Mouse (Mus musculus): Measurements from ENCODE around the gene Rnf183. TPM values are rescaled to one million over a fixed set of nuclear protein-coding genes. Genes with fewer than 3 reads are reported as not detected.
A peak's percentile ranks its signal among the peaks of the same experiment; 100 is the strongest.
"Not testable (repeated sequence)": the region's sequence is repeated elsewhere in the genome, so short reads cannot be mapped to it uniquely, and the experiment has no call there.

The Rnf183 gene
- polyA plus RNA-seq (2014; fragmentation: Nextera tagmentation; extraction: Ambion mirVana) = not detected in 2 replicates

- no peak for ATAC-seq (ENCODE audit: insufficient number of reproducible peaks, insufficient read depth, low FRiP score, low read depth)
- no peak within 1 kb of the TSS for H3K4me2 ChIP-seq (replicated peaks; ENCODE audit: low read depth, low read length)
- no peak within 1 kb of the TSS for H3K9ac ChIP-seq (replicated peaks; ENCODE audit: low read depth, low read length)
- no peak within 1 kb of the TSS for H3K27ac ChIP-seq (ENCODE audit: low read length)
- 81% methylated on average over 6 of the region's 6 CpGs for WGBS
- no peak within 1 kb of the TSS for H3K4me3 ChIP-seq (ENCODE audit: low read depth, low read length)
- no peaks in the 10 kb centered on the region for H3K9me3 ChIP-seq (ENCODE audit: control insufficient read depth, low read depth, low read length)
- H3K27me3 ChIP-seq (ENCODE audit: control insufficient read depth, insufficient read depth, low read length) = no peaks in the 10 kb centered on the region
- no peaks in the 10 kb centered on the region for H3K36me3 ChIP-seq (ENCODE audit: control insufficient read depth, insufficient read depth, low read length)
- no peaks in the 10 kb centered on the region for H3K4me1 ChIP-seq (ENCODE audit: control insufficient read depth, insufficient read depth, low read length)
These were observed at the start of gene Rnf183 for GRCm38 (mm10) chr4:62435081-62435480. Rnf183 (minus strand) TSS chr4:62435252.

DNA sequence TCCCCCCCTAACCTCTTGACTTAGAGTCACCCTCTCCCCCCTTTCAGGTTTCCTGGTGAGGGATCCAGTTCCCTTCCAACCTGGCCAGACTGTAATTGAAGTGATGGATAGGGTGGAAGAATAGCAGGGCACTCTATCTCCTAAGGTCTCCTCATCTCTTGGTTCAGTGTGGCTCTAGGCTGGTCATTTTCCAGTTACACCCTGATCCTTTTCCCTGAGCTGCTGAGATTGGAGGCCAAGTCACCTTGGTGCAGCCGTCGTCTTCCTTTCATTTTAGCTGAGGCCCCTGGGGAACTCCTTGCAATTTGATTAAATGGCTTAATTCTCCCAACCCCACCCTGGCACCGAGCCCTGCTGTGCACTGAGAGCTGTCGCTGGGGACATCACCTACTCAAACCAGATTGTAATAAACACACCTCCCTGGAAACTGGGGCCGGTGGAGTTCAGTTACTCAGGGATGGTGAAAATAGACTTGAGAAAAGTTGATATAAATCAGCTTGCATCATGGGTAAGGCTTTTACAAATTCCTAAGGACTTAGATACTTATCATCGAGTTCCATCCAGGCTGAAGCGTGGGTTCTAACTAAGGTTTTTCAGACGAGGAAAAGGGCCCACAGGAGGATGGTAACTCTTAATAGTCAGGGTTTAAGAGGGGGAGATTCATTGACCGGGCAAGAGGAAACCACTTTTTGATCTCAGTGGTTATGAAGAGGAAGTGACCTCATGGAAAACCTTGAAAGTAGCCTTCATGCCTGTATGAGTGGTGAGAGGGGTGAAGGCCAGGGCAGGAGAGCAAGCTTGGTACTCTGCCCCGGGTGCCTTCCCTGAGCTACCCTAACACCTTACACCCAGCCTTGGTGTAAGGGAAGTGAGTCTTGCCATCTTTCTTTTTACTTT lies 45.9 kb upstream of the Rnf183 start:
- no peak overlapping the region for H3K9ac ChIP-seq (replicated peaks; ENCODE audit: low read depth, low read length)
- 0 out of 2 replicates have a peak, but pooled peaks have one; percentile 14 for ATAC-seq (ENCODE audit: insufficient number of reproducible peaks, insufficient read depth, low FRiP score, low read depth)

DNA sequence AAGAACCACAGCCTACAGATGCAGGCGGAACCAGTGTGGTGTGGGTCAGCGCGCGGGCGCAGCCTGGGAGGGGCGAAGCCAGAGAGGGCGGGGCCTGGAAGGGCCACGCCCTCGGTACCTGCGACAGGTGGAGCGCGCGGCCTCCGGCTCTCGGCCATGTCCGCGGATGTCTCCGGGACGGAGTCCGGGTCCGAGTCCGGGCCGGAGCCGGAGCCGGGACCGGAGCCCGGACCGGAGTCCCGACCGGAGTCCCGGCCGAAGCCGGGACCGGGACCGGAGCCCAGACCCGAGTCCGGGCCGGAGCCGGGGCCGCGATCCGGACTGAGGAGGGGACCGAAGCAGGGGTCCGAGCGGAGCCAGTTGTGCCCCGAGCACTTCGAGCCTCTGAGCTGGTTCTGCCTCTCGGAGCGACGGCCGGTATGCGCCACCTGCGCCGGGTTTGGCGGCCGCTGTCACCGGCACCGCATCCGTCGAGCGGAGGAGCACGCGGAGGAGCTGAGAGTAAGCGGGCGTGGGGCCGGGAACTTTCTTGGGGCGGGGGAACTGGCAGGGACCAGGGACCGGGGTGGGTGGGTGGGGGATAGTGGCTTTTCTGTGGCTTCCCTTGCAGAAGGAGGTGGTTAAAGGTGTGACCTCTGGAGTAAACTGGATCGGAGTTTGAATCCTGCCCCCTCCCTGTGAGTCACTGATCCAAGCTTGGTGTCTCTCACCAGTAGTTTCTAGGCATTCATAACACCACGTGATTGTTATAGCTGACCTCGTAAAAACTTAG lies 45.1 kb upstream of the Rnf183 start, which contains the start of gene Bspry:
Bspry (plus strand) TSS at position 117 of the 772 bp plus-strand sequence.
- ATAC-seq (ENCODE audit: insufficient number of reproducible peaks, insufficient read depth, low FRiP score, low read depth) = peak; percentile 85
- H3K4me1 ChIP-seq (ENCODE audit: control insufficient read depth, insufficient read depth, low read length) = no peaks in the 10 kb centered on the region; the same call in 1 of the 2 replicates
- peak within 1 kb of the TSS; percentile 48 for H3K4me3 ChIP-seq (ENCODE audit: low read depth, low read length)
- peak within 1 kb of the TSS; percentile 30; the same call in 1 of the 2 replicates for H3K9ac ChIP-seq (replicated peaks; ENCODE audit: low read depth, low read length)
- 3% methylated on average over 71 of the region's 71 CpGs for WGBS
- no peaks in the 10 kb centered on the region for H3K9me3 ChIP-seq (ENCODE audit: control insufficient read depth, low read depth, low read length)
- no peak within 1 kb of the TSS for H3K27ac ChIP-seq (ENCODE audit: low read length)
- no peaks in the 10 kb centered on the region for H3K36me3 ChIP-seq (ENCODE audit: control insufficient read depth, insufficient read depth, low read length)
- H3K27me3 ChIP-seq (ENCODE audit: control insufficient read depth, insufficient read depth, low read length) = no peaks in the 10 kb centered on the region
- H3K4me2 ChIP-seq (replicated peaks; ENCODE audit: low read depth, low read length) = peak within 1 kb of the TSS; percentile 87

More for the DNA sequence above, 45.9 kb upstream of the Rnf183 start:
- H3K27ac ChIP-seq (ENCODE audit: low read length) = no peak overlapping the region
- H3K4me1 ChIP-seq (ENCODE audit: control insufficient read depth, insufficient read depth, low read length) = no peaks in the 10 kb centered on the region; the same call in 1 of the 2 replicates
- no peaks in the 10 kb centered on the region for H3K9me3 ChIP-seq (ENCODE audit: control insufficient read depth, low read depth, low read length)
- H3K4me2 ChIP-seq (replicated peaks; ENCODE audit: low read depth, low read length) = peak overlapping the region; percentile 87
- peak overlapping the region; percentile 48; the same call in 1 of the 2 replicates for H3K4me3 ChIP-seq (ENCODE audit: low read depth, low read length)
- H3K27me3 ChIP-seq (ENCODE audit: control insufficient read depth, insufficient read depth, low read length) = no peaks in the 10 kb centered on the region
- WGBS = 37% methylated on average over 10 of the region's 10 CpGs
- H3K36me3 ChIP-seq (ENCODE audit: control insufficient read depth, insufficient read depth, low read length) = no peaks in the 10 kb centered on the region

GRCm38 (mm10) chr4:62479593-62479936 lies 44.5 kb upstream of the Rnf183 start:
- H3K4me2 ChIP-seq (replicated peaks; ENCODE audit: low read depth, low read length) = peak overlapping the region; percentile 87
- H3K27ac ChIP-seq (ENCODE audit: low read length); H3K4me1 ChIP-seq (ENCODE audit: control insufficient read depth, insufficient read depth, low read length); H3K9me3 ChIP-seq (ENCODE audit: control insufficient read depth, low read depth, low read length); H3K9ac ChIP-seq (replicated peaks; ENCODE audit: low read depth, low read length); H3K27me3 ChIP-seq (ENCODE audit: control insufficient read depth, insufficient read depth, low read length); H3K36me3 ChIP-seq (ENCODE audit: control insufficient read depth, insufficient read depth, low read length); ATAC-seq (ENCODE audit: insufficient number of reproducible peaks, insufficient read depth, low FRiP score, low read depth): not testable (repeated sequence)
- WGBS = 12% methylated on average over 11 of the region's 11 CpGs
- H3K4me3 ChIP-seq (ENCODE audit: low read depth, low read length) = peak overlapping the region; percentile 48

- no peaks in the 10 kb centered on the region for H3K9me3 ChIP-seq (ENCODE audit: control insufficient read depth, low read depth, low read length)
- no peak overlapping the region for H3K9ac ChIP-seq (replicated peaks; ENCODE audit: low read depth, low read length)
- H3K4me2 ChIP-seq (replicated peaks; ENCODE audit: low read depth, low read length) = no peak overlapping the region
- H3K4me3 ChIP-seq (ENCODE audit: low read depth, low read length) = no peak overlapping the region
- H3K27me3 ChIP-seq (ENCODE audit: control insufficient read depth, insufficient read depth, low read length) = no peaks in the 10 kb centered on the region
- H3K27ac ChIP-seq (ENCODE audit: low read length) = 0 out of 2 replicates have a peak overlapping the region, but pooled peaks have one; percentile 4
- peak; percentile 54; the same call in 1 of the 2 replicates for ATAC-seq (ENCODE audit: insufficient number of reproducible peaks, insufficient read depth, low FRiP score, low read depth)
- WGBS = 68% methylated on average over 6 of the region's 6 CpGs
- no peaks in the 10 kb centered on the region for H3K36me3 ChIP-seq (ENCODE audit: control insufficient read depth, insufficient read depth, low read length)
- H3K4me1 ChIP-seq (ENCODE audit: control insufficient read depth, insufficient read depth, low read length) = no peaks in the 10 kb centered on the region; the same call in 1 of the 2 replicates
These were observed 42.6 kb upstream of the Rnf183 start for GRCm38 (mm10) chr4:62477542-62478244.

GRCm38 (mm10) chr4:62475793-62476192 lies 40.7 kb upstream of the Rnf183 start:
- Histone ChIP-seq H3K36me3 (ENCODE audit: control insufficient read depth, insufficient read depth, low read length) (no peaks in the 10 kb centered on the region), H3K9ac (replicated peaks; ENCODE audit: low read depth, low read length) (no peak overlapping the region), H3K4me1 (ENCODE audit: control insufficient read depth, insufficient read depth, low read length) (no peaks in the 10 kb centered on the region; the same call in 1 of the 2 replicates), H3K9me3 (ENCODE audit: control insufficient read depth, low read depth, low read length) (no peaks in the 10 kb centered on the region), H3K4me3 (ENCODE audit: low read depth, low read length) (no peak overlapping the region), H3K27ac (ENCODE audit: low read length) (no peak overlapping the region), H3K27me3 (ENCODE audit: control insufficient read depth, insufficient read depth, low read length) (no peaks in the 10 kb centered on the region), H3K4me2 (replicated peaks; ENCODE audit: low read depth, low read length) (no peak overlapping the region)
- WGBS = 82% methylated on average over 6 of the region's 6 CpGs
- no peak for ATAC-seq (ENCODE audit: insufficient number of reproducible peaks, insufficient read depth, low FRiP score, low read depth)

GRCm38 (mm10) chr4:62475131-62475530 lies 40.1 kb upstream of the Rnf183 start:
- ATAC-seq (ENCODE audit: insufficient number of reproducible peaks, insufficient read depth, low FRiP score, low read depth) = no peak
- no peaks in the 10 kb centered on the region for H3K4me1 ChIP-seq (ENCODE audit: control insufficient read depth, insufficient read depth, low read length)
- no peak overlapping the region for H3K4me2 ChIP-seq (replicated peaks; ENCODE audit: low read depth, low read length)
- H3K9ac ChIP-seq (replicated peaks; ENCODE audit: low read depth, low read length) = no peak overlapping the region
- no peaks in the 10 kb centered on the region for H3K27me3 ChIP-seq (ENCODE audit: control insufficient read depth, insufficient read depth, low read length)
- H3K27ac ChIP-seq (ENCODE audit: low read length) = no peak overlapping the region
- WGBS = 73% methylated on average over 2 of the region's 2 CpGs
- H3K4me3 ChIP-seq (ENCODE audit: low read depth, low read length) = no peak overlapping the region
- no peaks in the 10 kb centered on the region for H3K36me3 ChIP-seq (ENCODE audit: control insufficient read depth, insufficient read depth, low read length)
- H3K9me3 ChIP-seq (ENCODE audit: control insufficient read depth, low read depth, low read length) = no peaks in the 10 kb centered on the region

- H3K9ac ChIP-seq (replicated peaks; ENCODE audit: low read depth, low read length) = no peak overlapping the region
- H3K4me3 ChIP-seq (ENCODE audit: low read depth, low read length) = no peak overlapping the region
- no peaks in the 10 kb centered on the region for H3K36me3 ChIP-seq (ENCODE audit: control insufficient read depth, insufficient read depth, low read length)
- no peaks in the 10 kb centered on the region for H3K4me1 ChIP-seq (ENCODE audit: control insufficient read depth, insufficient read depth, low read length)
- no peak overlapping the region for H3K27ac ChIP-seq (ENCODE audit: low read length)
- H3K27me3 ChIP-seq (ENCODE audit: control insufficient read depth, insufficient read depth, low read length) = no peaks in the 10 kb centered on the region
- no peak for ATAC-seq (ENCODE audit: insufficient number of reproducible peaks, insufficient read depth, low FRiP score, low read depth)
- no peak overlapping the region for H3K4me2 ChIP-seq (replicated peaks; ENCODE audit: low read depth, low read length)
- H3K9me3 ChIP-seq (ENCODE audit: control insufficient read depth, low read depth, low read length) = no peaks in the 10 kb centered on the region
- WGBS = 85% methylated on average over 2 of the region's 2 CpGs
These were observed 37.0 kb upstream of the Rnf183 start for GRCm38 (mm10) chr4:62472071-62472470.

All from stomach, embryonic 14.5 days (tissue).